Mouse (Mus musculus) MEL (cell line): Measurements from ENCODE around the gene Rabl2. TPM values are rescaled to one million over a fixed set of nuclear protein-coding genes. Genes with fewer than 3 reads are reported as not detected.

Source experiments
- DNase-seq: peaks from one replicate; pipeline ENCODE4 v3.0.0; 2011; ENCODE audit warnings: low read depth, low spot score
- H3K27ac ChIP-seq: 2 replicates; pipeline ENCODE4 v1.5.1; 2012; ENCODE audit warnings: low read depth, mild to moderate bottlenecking, control low read depth, low read length, moderate library complexity; ENCODE audit not compliant: control insufficient read depth
- H3K27me3 ChIP-seq, 2 experiments: fragments of 150-350 bp in 1 of 2; sonication (generic) in 1 of 2; 2 replicates each; pipeline ENCODE4 v1.6.1; 2012; ENCODE audit warnings: low read length in 2 of 2, mild to moderate bottlenecking in 2 of 2, improper control_type of control experiment in 1 of 2, moderate library complexity in 1 of 2; ENCODE audit not compliant: insufficient read depth in 2 of 2, control insufficient read depth in 1 of 2
- H3K36me3 ChIP-seq, 2 experiments: 2 replicates each; pipeline ENCODE4 v1.6.1; 2012 to 2014; ENCODE audit warnings: low read length in 2 of 2, improper control_type of control experiment in 1 of 2, inconsistent platforms in 1 of 2, mild to moderate bottlenecking in 1 of 2; ENCODE audit not compliant: insufficient read depth in 2 of 2, control insufficient read depth in 1 of 2
- H3K4me1 ChIP-seq, 2 experiments: fragments of 150-350 bp in 1 of 2; sonication (generic) in 1 of 2; 2 replicates each; pipeline ENCODE4 v1.6.1; 2012; ENCODE audit warnings: low read length in 2 of 2, improper control_type of control experiment in 1 of 2, mild to moderate bottlenecking in 1 of 2; ENCODE audit not compliant: insufficient read depth in 2 of 2, control insufficient read depth in 1 of 2
- H3K4me3 ChIP-seq, 2 experiments: fragments of 150-350 bp in 1 of 2; sonication (generic) in 1 of 2; 2 replicates each; pipeline ENCODE4 v1.5.1; 2012; ENCODE audit warnings: low read depth in 2 of 2, low read length in 2 of 2, mild to moderate bottlenecking in 2 of 2, moderate library complexity in 2 of 2, control low read depth in 1 of 2, improper control_type of control experiment in 1 of 2; ENCODE audit not compliant: control insufficient read depth in 1 of 2, insufficient read depth in 1 of 2
- H3K79me2 ChIP-seq: 2 replicates; pipeline ENCODE4 v1.6.1; 2012; ENCODE audit warnings: mild to moderate bottlenecking, low read length, moderate library complexity; ENCODE audit not compliant: control insufficient read depth, poor library complexity, insufficient read depth
- H3K9ac ChIP-seq: 2 replicates; pipeline ENCODE4 v1.6.1; 2012; ENCODE audit warnings: low read depth, mild to moderate bottlenecking, control low read depth, low read length, moderate library complexity; ENCODE audit not compliant: control insufficient read depth, poor library complexity, severe bottlenecking
- H3K9me3 ChIP-seq: fragments of 150-350 bp; sonication (generic); replicated peaks from 2 replicates; pipeline ENCODE4 v1.6.1; 2012; ENCODE audit warnings: mild to moderate bottlenecking, low read length, improper control_type of control experiment, moderate library complexity; ENCODE audit not compliant: insufficient read depth
- CTCF ChIP-seq, 3 experiments: IDR thresholded peaks in 2 of 3; conservative IDR thresholded peaks in 1 of 3; 2 replicates each; pipeline ENCODE4 v1.5.1; 2011 to 2012; ENCODE audit warnings: low read length in 3 of 3, low read depth in 2 of 3, mild to moderate bottlenecking in 2 of 3, improper control_type of control experiment in 1 of 3, inconsistent platforms in 1 of 3, mixed read lengths in 1 of 3, moderate library complexity in 1 of 3; ENCODE audit not compliant: control insufficient read depth in 1 of 3, insufficient read depth in 1 of 3, poor library complexity in 1 of 3, severe bottlenecking in 1 of 3
- E2F4 ChIP-seq: IDR thresholded peaks from 2 replicates; pipeline ENCODE4 v1.6.1; 2011; ENCODE audit warnings: low read depth, low read length, improper control_type of control experiment, borderline replicate concordance
- ELF1 ChIP-seq: IDR thresholded peaks from 2 replicates; pipeline ENCODE4 v1.6.1; 2014; ENCODE audit warnings: low read depth, mild to moderate bottlenecking, inconsistent platforms, low read length, improper control_type of control experiment, moderate library complexity
- EP300 ChIP-seq, 2 experiments: IDR thresholded peaks; 2 replicates each; pipeline ENCODE4 v1.6.1; 2011; ENCODE audit warnings: improper control_type of control experiment in 2 of 2, low read length in 2 of 2, low read depth in 1 of 2, mild to moderate bottlenecking in 1 of 2
- ETS1 ChIP-seq: IDR thresholded peaks from 2 replicates; pipeline ENCODE4 v1.6.1; 2012; ENCODE audit warnings: low read depth, mild to moderate bottlenecking, inconsistent platforms, low read length, improper control_type of control experiment, moderate library complexity
- GABPA ChIP-seq: IDR thresholded peaks from 2 replicates; pipeline ENCODE4 v1.6.1; 2012; ENCODE audit warnings: low read depth, mild to moderate bottlenecking, inconsistent platforms, low read length, improper control_type of control experiment, moderate library complexity
- MAX ChIP-seq: IDR thresholded peaks from 2 replicates; pipeline ENCODE4 v1.6.1; 2011; ENCODE audit warnings: low read length, improper control_type of control experiment
- MXI1 ChIP-seq: IDR thresholded peaks from 2 replicates; pipeline ENCODE4 v1.6.1; 2011; ENCODE audit warnings: mild to moderate bottlenecking, low read depth, low read length, improper control_type of control experiment
- NELFE ChIP-seq: IDR thresholded peaks from 2 replicates; pipeline ENCODE4 v1.6.1; 2011; ENCODE audit warnings: low read depth, low read length, improper control_type of control experiment
- POLR2AphosphoS2 ChIP-seq: IDR thresholded peaks from 2 replicates; pipeline ENCODE4 v1.6.1; 2011; ENCODE audit warnings: low read length, improper control_type of control experiment
- POLR2AphosphoS5 ChIP-seq: IDR thresholded peaks from 2 replicates; pipeline ENCODE4 v1.6.1; 2012; ENCODE audit warnings: low read depth, borderline replicate concordance, mild to moderate bottlenecking, inconsistent platforms, low read length, moderate library complexity, mixed read lengths
- RAD21 ChIP-seq: IDR thresholded peaks from 2 replicates; pipeline ENCODE4 v1.6.1; 2011; ENCODE audit warnings: mild to moderate bottlenecking, low read depth, low read length, improper control_type of control experiment
- SIN3A ChIP-seq: IDR thresholded peaks from 2 replicates; pipeline ENCODE4 v1.6.1; 2012; ENCODE audit warnings: low read length, improper control_type of control experiment, inconsistent platforms
- TCF12 ChIP-seq: IDR thresholded peaks from 2 replicates; pipeline ENCODE4 v1.6.1; 2014; ENCODE audit warnings: low read depth, mild to moderate bottlenecking, inconsistent platforms, low read length, improper control_type of control experiment, moderate library complexity
- USF1 ChIP-seq: IDR thresholded peaks from 2 replicates; pipeline ENCODE4 v1.6.1; 2014; ENCODE audit warnings: low read depth, mild to moderate bottlenecking, inconsistent platforms, low read length, improper control_type of control experiment, moderate library complexity
- ZC3H11A ChIP-seq: IDR thresholded peaks from 2 replicates; pipeline ENCODE4 v1.6.1; 2012; ENCODE audit warnings: low read depth, mild to moderate bottlenecking, inconsistent platforms, low read length, improper control_type of control experiment
- ZMIZ1 ChIP-seq: IDR thresholded peaks from 2 replicates; pipeline ENCODE4 v1.6.1; 2012; ENCODE audit warnings: low read depth, mild to moderate bottlenecking, inconsistent platforms, low read length, improper control_type of control experiment, moderate library complexity
- polyA plus RNA-seq, 2 experiments: library from polyadenylated mRNA; stranded (reverse) in 1 of 2; unstranded in 1 of 2; fragments of >175 nt in 1 of 2; fragments of >200 nt in 1 of 2; gene quantifications; 2 replicates each; pipeline versions ENCODE4 v1.2.1 to v1.2.4; 2012; ENCODE audit warnings: low replicate concordance in 2 of 2, low read depth in 1 of 2; ENCODE audit not compliant: insufficient read length in 2 of 2, insufficient read depth in 1 of 2, missing spikeins in 1 of 2
- total RNA-seq: library from RNA; depleted of rRNA; stranded (reverse); fragments of 300-350 nt; gene quantifications from 2 replicates; pipeline ENCODE4 v1.2.3, GENCODE M21; 2012

The Rabl2 gene
- total and polyA plus RNA-seq, 3 experiments, result 3.0 to 10.6 TPM; not detected in 1

GRCm38 (mm10) chr15:89605822-89606570, 14.3 kb upstream of the Rabl2 start:
- peaks cover 0 to 2% of the 10 kb centered on the region in 2 experiments; a peak in 1 of 4 replicates for H3K27me3 ChIP-seq
- H3K27ac ChIP-seq, result no peak overlapping the region
- TF ChIP-seq CTCF (IDR thresholded peaks at IDR 0.05 in 2 of 3, conservative IDR thresholded peaks at IDR 0.05 in 1 of 3; ENCODE audit: control insufficient read depth in 1 of 3, insufficient read depth in 1 of 3, low read depth in 2 of 3, low read length in 3 of 3, poor library complexity in 1 of 3, severe bottlenecking in 1 of 3) (peak in 1 of 3 experiments; percentile 10; a peak in 1 of 6 replicates), ETS1 (no peak), RAD21 (peak; percentile 2; the same call in 1 of the 2 replicates)
- H3K9ac ChIP-seq, result no peak overlapping the region
- H3K9me3 ChIP-seq, result no peaks in the 10 kb centered on the region
- no peak for DNase-seq
- H3K4me3 ChIP-seq, result no peak overlapping the region
- H3K4me1 ChIP-seq, result no peaks in the 10 kb centered on the region
- no peaks in the 10 kb centered on the region for H3K36me3 ChIP-seq
- no peaks in the 10 kb centered on the region for H3K79me2 ChIP-seq

- Histone ChIP-seq H3K27ac (no peak overlapping the region), H3K27me3 (peaks cover 0 to 6% of the 10 kb centered on the region in 2 experiments; a peak in 2 of 4 replicates), H3K79me2 (no peaks in the 10 kb centered on the region), H3K36me3 (peaks cover 0 to 3% of the 10 kb centered on the region in 2 experiments; a peak in 1 of 4 replicates), H3K4me1 (no peaks in the 10 kb centered on the region), H3K4me3 (no peak overlapping the region), H3K9ac (no peak overlapping the region), H3K9me3 (no peaks in the 10 kb centered on the region)
- TF ChIP-seq EP300 (IDR thresholded peaks at IDR 0.05; ENCODE audit: low read depth in 1 of 2, low read length in 2 of 2) (no peak), MAX (no peak), TCF12 (no peak), E2F4 (no peak), ZMIZ1 (no peak), SIN3A (no peak), GABPA (no peak), ZC3H11A (no peak), USF1 (no peak), MXI1 (no peak), POLR2AphosphoS2 (no peak), NELFE (no peak), POLR2AphosphoS5 (no peak), ELF1 (no peak)
- DNase-seq, result no peak
These were observed 825 bp upstream of the Rabl2 start for GRCm38 (mm10) chr15:89592548-89592947.
